Mouse (Mus musculus) ovary, postnatal 36 days (tissue): ENCODE measurements around the gene Bsn.

Experiments
- DNase-seq: peaks from one replicate; pipeline ENCODE4 v3.0.0; 2022; ENCODE audit warnings: low spot score, mixed read lengths

Gene Bsn

DNA sequence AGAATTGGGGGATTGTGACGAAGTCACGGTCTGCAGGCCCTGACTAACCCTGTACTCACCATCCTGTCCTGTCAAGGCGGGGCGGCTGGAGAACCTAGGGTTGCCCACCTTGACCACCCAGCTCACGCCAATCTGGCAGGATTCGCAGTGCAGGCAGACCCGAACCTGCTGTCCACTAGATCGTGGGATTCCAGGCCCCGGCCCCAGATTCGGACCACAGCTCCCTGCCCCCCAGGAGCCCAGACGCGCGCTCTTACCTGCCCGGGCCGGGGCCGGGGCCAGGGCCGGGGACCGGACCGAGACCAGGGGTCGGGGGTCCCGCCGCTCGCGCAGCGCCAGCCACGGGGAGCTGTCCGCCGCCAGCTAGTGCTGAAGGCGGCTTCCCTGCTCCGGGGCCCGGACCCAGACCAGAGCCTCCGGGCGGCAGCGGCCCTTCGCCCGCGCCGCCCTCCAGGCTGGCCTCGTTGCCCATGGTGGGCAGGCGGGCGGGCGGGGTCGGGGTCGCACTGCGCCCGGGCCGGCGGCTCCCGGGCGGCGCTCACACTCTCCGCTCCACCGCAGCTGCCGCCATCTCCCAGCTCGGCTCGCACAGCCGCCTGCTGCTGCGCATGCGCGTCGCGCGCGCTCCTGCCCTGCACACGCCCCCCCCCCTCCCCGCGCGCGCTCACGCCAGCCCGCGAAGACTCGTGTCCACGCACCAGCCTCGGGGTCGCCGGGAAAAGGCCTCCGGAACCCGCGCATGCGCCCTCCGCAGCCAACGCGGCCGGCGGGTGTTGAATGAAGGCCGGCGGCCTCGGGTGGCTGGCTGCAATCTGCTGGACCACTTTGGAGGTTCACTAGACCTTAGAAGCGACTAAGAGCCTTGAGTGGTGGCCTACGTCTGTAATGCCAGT lies at the start of gene Bsn:
Bsn (minus strand) TSS at position 598 of the 893 bp plus-strand sequence.
- peak; percentile 78 for DNase-seq

DNA sequence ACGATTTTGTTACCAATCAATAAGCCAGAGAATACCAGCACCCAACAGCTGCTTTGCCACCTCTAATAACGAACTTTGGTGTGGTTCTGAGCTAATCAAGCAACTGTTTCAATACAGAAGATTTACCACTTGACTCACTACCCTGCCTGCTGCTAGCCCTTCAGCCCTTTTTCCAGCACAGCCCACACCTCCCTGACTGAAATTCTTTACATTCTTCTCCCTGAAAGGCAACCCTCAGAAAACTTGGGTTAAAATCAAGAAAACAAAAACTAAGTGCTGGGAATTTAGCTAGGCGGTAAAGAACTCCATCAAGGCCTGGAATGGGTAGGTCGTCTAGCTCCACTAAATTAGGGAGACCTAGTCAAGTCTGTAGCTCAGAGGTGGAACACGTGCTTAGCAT lies 49.8 kb upstream of the Bsn start:
- DNase-seq: no peak

DNA sequence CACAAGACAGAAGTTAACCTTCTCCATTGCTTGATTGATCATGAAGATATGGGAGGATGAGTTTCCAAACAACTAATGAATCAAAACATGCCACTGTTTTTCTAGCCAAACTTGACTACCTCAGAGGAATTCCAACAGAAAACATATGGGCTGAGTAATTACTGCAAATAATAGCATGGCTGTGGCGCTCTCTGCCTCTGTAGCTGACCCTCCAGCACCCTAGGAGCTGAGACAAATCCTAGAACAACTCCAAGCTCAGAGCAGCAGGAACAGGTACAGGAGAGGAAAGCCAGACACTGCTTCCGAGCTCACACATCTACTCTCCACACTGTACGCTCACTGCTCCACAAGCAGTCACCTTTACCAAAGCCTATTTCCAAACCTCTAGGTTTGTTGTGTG lies 48.6 kb upstream of the Bsn start:
- no peak for DNase-seq

DNA sequence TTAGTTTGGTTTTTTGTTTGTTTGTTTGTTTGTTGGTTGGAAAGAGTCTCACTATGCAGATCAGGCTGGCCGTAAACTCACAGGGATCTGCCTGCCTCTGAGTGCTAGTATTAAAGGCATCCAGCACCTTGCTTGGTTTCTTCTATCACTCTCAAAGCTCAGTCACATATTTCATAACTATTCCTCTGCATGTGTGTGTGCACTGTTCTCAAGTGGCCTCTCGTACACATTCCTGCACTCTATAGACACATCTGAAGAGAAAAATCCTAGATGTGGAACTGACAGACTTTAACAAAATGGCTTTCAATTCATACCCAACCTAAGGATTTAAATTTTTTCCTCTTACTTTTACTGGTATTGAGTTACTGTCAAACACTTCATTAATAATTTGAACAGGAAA lies 48.2 kb upstream of the Bsn start:
- no peak for DNase-seq

DNA sequence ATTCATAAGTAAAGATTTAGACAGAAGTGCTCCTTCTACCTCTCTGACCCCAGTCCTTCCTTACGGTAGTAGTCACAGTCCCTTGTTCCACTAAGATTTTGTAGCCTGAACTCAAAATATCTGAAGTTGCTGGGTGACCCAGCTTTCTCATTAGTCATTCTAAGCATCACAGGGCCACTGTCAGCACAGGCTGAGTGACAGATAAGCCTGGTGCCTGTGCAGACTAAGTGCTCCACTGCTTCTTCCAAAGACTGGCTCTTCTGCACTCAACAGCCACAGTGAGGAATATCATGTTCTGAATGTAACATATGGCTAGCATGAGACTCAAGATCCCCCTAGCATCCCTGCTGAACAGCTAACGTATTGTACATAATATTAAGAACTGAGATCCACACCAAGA lies 44.5 kb upstream of the Bsn start:
- DNase-seq: no peak

DNA sequence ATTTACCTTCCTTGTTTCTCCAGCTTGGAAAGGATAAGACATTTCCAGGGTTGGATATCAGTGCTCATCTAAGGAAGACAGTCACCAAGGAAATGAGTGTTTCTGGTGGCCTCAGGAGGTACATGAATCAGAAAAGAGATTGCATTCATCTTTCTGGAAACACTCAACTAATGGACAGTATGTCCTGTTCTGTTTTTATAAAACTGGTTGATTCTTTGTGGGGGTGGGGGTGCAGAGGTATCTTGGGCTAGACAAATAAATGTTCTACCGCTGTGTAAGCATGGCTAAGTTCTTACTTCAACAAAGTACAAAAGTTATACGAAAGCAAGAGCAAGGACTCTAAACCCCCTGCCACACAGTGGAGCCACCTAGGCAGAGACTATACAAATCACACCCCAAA lies 42.7 kb upstream of the Bsn start:
- DNase-seq: no peak

DNA sequence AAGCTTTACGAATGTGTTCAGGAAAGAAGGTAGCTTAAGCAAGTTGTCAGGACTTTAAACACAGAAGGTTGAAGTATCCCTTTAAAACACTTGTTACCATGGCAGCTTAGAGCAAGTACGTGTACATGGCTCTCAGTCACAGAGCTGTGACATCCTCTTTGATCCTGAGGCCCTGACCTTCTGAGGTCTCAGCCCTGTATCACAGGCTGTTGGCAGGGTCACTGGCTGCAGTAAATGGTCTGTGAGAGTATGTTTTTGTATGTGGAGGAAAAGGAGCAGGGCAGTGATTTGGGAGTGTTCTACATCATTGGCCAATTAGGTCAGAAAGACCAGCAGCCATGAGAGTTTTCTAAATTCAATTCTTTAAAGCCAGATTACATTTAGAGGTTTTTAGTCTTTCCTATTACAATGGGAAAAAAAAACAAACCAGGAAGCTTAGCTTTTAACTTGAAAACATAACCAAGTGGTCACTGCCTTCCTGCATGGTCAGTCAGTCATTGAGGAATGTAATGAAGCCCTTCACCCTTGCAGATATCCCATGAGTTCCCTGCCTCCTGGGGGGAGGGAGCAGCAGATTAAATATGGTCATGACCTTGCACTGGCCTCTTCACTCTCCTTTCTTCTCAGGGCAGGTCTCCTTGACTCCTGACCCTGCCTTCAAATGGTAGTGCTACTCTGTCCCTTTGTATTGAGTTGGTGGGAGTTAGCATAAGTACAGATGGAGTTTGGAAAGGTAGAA lies 37.9 kb upstream of the Bsn start:
- DNase-seq: no peak

DNA sequence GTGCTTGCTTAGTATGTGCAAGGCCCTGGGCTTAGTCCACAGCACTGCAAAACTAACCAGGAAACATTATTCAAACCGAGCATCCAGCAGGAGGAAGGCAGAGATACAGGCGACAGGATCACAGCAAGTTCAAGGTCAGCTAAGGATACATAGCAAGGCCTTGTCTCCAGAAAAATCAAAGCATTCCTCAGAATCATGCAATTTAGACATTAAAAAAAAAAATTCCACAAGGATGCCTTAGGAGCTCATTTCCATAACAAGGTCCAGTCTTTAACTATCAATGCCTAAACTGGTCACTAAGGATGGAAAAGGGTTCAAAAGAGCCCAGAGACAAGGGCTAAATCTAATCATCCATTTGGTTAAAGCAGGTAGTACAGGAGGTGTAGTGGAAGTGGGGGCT lies 35.0 kb upstream of the Bsn start:
- DNase-seq: no peak

DNA sequence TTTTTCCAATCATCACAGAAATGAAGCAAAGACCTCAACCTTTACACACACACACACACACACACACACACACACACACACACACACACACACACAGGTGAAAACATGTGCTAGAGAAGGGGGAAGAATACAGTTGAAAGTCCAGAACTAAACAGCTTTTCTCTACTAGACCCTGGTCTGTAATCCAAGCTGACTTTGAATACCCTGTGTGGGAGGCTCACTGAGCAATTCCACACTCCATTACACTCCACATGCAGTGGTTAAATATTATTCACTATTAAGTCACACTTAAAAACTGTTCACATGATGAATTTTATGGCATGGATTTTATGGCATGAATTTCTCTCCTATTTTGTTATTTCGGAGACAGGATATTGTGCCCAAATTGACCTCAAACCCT lies 33.4 kb upstream of the Bsn start:
- DNase-seq: no peak

DNA sequence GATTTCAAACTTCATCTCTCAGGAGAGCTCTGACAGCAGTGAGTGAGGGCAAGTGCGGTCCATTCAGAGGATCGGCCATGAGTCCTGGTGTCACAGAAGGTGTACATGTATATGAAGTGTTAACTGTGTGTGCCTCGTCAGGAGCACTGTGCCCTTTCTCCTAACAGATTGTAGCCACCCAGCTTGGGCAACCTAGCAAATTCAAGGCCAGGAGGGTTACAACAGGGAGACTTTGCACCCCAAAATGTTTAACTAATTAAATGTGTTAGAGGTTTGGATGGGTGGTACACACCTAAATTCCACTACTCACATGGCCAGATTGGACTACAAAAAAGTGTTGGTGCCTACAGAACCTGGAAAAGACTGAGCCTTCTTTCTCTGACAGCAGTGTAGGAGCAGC lies 31.4 kb upstream of the Bsn start:
- DNase-seq: no peak

DNA sequence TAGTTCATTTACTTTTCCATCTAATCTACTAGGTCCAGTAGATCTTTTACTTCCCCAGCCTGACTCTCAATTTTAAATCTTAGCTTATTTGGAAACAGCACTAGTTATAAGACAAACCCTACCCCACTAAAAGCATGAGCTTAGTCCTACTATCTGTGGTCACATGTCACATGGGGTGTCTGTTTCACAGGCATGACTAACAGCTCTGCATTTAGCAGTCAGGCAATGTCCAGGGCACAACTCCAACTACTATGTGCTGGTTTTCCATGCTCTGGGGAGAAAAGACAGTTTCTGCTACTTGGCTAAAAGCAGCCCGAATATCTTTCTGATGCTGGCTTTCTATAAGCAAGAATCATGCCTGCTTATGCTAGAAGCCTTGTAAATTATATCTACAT lies 30.2 kb upstream of the Bsn start:
- DNase-seq: no peak

DNA sequence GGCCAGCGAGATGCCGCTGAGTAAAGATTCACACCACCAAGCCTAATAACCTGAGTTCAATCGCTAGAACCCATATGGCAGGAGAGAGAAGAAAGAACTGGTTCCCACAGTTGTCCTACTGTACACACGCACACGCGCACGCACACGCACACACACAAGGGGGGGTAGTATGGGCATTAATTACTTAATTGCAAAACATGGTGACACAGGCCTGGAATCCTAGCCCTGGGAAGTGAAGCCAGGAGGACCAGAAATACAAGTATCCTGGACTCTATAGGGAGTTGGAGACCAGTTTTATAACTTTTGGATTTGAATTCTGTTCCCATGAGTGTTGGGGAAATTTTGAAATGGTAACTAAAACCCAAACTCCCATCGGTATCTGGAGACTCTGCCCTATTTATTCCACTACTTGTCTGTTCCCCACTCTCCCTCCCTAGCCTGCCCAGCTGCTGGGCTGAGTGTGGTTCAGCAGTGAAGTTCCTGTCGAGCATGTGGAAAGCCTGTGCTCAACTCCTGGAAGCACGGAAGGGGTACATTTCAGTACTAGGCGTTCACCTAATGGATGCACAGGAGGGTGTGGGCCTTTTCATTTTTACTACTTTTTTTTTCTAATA lies 29.7 kb upstream of the Bsn start:
- DNase-seq: no peak

DNA sequence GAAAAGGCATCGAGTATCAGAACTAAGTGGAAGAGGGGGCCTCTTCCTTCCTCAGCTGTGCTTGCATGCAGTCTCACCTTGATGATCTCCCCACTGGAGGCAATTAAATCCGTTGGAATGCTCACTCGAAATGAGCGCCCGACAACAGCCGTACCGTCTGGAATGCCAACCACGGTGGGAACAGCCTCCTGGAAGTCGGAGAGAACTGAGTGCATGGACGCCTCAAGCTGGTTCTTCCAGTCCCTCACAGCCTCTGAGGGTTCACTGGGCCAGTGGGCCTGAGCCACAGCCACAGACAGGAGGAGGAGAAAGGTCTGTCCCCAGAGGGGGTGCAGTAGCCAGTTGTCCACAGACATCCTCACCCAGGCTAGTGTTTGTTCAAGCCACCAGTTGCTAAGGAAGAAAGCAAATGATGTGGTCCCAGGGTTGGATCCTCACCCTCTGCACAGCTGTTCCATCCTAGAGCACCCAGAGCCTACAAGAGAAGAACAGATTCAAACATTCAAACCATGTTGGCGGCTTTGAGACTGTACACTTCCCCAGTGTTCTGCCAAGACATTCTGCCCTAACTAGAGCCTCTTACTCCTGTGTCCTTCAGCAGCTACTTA lies 27.9 kb upstream of the Bsn start:
- DNase-seq: no peak

DNA sequence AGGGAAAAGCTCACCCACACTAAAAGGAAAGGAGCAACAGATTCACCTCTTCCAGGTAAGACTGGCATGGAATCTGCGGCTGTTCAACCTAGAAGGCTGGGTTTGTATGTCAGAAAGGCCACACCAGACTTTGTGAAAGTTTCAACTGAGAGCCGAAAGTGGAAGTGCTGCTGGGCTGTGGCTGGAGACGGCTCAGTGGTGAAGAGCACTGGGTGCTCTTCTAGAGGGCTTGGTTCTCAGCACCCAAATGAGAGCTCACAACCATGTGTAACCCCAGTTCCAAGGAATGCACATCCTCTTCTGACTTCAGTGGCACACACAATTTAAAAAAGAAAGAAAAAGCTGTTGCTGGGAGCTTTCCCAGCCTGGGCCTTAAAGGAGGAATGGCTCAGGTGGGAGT lies 27.2 kb upstream of the Bsn start:
- DNase-seq: no peak

DNA sequence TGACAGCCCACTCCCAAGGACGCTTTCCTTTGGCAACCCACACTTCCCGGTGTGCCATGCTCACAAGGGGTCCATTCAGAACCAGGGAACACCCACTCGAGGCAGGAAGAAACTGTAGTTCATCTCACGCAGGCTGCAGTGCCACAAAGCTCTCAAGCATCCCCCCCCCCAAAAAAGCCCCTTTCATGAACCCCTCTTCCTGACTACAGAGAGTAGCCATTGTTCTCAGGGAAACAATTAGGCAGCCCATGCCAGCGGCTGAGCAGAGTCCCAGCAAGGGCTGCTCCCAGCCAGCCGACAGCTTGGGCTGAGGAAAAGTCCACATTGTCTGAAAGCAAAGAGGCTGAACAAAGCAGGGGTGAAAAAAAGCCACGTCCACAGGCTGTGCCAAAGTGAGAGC lies 22.9 kb upstream of the Bsn start:
- DNase-seq: no peak

DNA sequence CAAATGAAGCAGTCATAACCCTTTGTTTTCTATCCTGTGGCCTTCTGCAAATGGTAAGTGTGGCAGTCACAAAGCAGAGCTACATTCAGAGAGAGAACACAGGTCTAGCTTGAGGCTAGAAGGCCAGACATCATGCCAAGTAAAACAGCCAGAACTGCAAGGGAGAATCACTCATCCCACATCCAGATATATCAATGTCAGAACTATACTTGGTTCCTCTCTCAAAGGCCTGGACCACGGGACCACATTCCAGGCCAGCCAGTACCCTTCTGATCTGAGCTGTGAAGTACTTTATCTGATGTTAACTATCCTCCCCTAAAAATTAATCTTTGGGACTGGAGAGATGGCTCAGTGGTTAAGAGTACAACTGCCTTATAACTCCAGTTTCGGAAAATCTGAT lies 22.2 kb upstream of the Bsn start:
- DNase-seq: no peak

DNA sequence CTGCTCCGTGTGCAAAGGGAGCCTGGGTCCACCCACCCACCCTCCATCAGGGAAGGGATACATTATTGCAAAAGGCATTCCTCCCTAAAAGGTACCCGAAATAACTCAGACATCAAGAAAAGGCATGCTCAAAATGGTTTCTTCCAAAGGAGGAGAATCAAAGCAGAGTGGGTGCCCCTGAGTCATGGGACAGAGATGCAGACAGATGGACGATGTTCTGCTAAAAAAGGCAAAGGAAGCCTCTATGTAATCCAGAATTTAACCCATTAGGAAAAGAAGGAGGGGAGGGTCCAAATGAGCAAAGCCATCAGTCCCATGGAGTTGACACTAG lies 15.4 kb upstream of the Bsn start:
- DNase-seq: no peak

DNA sequence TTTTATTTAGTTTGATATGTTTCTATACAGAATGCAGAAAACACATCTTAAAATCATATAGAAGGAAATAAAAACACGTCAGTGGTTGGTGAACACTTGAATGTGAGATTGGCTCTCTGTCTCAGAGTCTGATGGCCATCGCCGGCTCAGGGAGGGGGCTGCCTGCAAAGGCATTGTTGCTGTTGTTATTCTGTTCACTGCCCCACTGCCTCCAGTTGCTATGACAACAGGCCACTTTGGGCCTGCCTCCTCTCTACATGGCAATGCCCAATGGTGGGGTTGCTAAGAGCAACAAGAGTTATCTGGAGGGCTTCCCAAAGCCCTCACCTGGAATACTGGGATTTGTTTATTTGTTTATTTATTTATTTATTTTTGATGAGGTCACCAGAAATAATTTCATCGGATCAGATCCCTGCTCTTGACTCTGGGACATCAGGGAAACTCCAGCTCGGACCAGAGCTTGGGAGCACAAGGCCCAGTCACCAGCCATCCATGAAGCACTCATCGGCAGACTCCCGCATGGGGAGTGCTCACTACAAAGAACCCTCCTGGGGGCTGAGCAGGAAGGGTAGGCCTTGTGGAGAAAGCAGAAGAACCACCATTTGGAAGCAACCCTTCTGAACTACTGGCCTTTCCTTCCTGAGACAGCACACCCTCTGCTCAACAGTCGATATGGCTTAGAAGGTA lies 14.8 kb upstream of the Bsn start:
- DNase-seq: no peak

DNA sequence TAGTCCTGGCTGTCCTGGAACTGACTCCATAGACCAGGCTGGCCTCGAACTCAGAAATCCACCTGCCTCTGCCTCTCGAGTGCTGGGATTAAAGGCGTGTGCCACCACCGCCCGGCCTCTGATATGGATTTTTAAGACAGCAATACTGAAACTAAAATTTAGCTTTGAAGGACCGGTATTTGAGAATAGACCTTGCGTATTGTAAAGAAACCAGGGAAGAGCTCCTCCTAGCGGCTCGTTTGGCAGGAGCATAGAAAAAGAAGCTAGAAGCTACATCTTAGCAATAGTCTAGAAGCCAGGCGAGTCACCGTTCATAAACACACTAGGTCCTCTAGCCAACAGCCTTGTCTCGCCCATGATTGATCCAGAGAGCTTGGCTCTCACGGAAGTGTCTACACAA lies 12.8 kb upstream of the Bsn start:
- peak; percentile 55 for DNase-seq

DNA sequence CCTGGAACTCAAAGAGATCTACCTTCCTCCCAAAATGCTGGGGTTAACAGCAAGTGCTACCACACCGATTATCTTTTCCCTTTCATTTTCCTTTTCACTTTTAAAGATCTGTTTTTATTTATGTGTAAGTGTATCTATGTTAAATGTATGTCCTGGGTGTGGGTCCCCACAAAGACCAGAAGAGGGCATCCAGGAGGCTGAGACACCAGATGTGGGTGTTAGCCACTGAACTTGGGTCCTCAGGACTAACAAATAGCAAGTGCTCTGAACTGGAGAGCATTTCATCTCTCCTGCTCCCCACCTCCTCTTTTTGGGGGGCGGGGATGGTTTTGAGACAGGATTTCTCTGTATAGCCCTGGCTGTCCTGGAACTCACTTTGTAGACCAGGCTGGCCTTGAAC lies 12.0 kb upstream of the Bsn start:
- DNase-seq: no peak

DNA sequence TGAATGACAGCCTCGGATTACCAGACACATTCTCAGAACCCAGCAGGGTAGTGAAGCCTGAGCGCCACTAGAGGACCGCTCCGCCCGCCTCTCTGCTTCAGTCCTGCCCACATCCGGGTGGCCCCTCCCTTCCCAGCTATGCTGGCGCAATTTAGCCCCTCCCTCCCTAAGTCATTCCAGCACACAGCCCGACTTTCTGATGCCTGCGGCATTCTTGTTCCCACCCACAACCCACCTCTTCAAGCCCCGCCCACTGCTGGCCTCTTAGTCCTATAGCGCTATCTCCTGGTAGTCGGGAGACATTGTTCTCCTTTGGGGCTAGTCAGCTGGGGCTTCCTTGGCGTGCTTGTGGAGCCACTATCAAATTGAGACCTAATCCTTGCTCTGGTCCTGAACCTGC lies 11.0 kb upstream of the Bsn start:
- DNase-seq: peak; percentile 90

DNA sequence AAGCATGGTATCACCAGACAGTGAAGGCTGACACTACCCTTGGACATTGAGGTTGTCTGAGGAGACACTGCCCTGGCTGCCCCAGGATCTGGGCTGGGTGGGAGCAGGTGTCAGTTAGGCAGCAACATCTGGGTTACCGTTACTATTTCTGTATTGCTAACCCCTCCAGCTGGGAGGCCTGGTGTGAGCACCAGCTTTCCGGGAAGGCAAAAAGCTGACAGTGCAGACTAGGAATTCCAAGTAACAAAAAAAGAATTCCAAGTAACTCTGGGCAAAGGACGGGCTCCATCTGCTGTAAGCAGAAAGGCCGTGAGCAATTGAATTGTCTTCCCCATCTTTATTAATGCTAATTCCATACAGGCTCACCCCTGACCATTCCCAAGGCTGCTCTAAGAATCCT lies 8.4 kb upstream of the Bsn start:
- no peak for DNase-seq
